Mouse (Mus musculus) testis, adult 2 months (tissue): ENCODE data around the gene Tef. TPM values are rescaled to one million over a fixed set of nuclear protein-coding genes. Genes with fewer than 3 reads are reported as not detected.
A peak's percentile ranks its signal among the peaks of the same experiment; 100 is the strongest.

Experiments
- H3K27ac ChIP-seq: fragments of 200-500 bp; 2 replicates; pipeline ENCODE4 v1.5.1; 2012; ENCODE audit warnings: low read depth, low read length; ENCODE audit not compliant: control insufficient read depth, insufficient read depth
- H3K27me3 ChIP-seq: fragments of 200-500 bp; 2 replicates; pipeline ENCODE4 v1.6.1; 2012; ENCODE audit warnings: mild to moderate bottlenecking, low read length, moderate library complexity; ENCODE audit not compliant: control insufficient read depth, insufficient read depth
- H3K36me3 ChIP-seq: fragments of 200-500 bp; 2 replicates; pipeline ENCODE4 v1.6.1; 2012; ENCODE audit warnings: mild to moderate bottlenecking, low read length; ENCODE audit not compliant: control insufficient read depth, insufficient read depth
- H3K4me1 ChIP-seq: fragments of 200-500 bp; 2 replicates; pipeline ENCODE4 v1.6.1; 2012; ENCODE audit warnings: low read length; ENCODE audit not compliant: control insufficient read depth, insufficient read depth
- H3K4me3 ChIP-seq: fragments of 200-500 bp; 2 replicates; pipeline ENCODE4 v1.5.1; 2012; ENCODE audit warnings: low read depth, mild to moderate bottlenecking, low read length, moderate library complexity, mixed read lengths; ENCODE audit not compliant: control insufficient read depth
- CTCF ChIP-seq: fragments of 200-500 bp; IDR thresholded peaks from 2 replicates; pipeline ENCODE4 v1.5.1; 2012; ENCODE audit warnings: low read depth, mild to moderate bottlenecking, inconsistent platforms, low read length, moderate library complexity; ENCODE audit not compliant: control insufficient read depth, insufficient read depth, insufficient replicate concordance
- POLR2A ChIP-seq: fragments of 200-500 bp; IDR thresholded peaks from 2 replicates; pipeline ENCODE4 v1.6.1; 2012; ENCODE audit warnings: low read depth, mild to moderate bottlenecking, inconsistent platforms, low read length, moderate library complexity; ENCODE audit not compliant: control insufficient read depth
- polyA plus RNA-seq: library from polyadenylated mRNA; depleted of rRNA; stranded (reverse); fragments of >200 nt; gene quantifications from 2 replicates; pipeline ENCODE4 v1.2.3, GENCODE M21; 2012

The Tef gene
- polyA plus RNA-seq, 1 experiment, result 36.1 TPM

- Histone ChIP-seq H3K36me3 (no peaks in the 10 kb centered on the region), H3K4me1 (peaks cover 29% of the 10 kb centered on the region), H3K27me3 (no peaks in the 10 kb centered on the region), H3K4me3 (peak overlapping the region; percentile 93), H3K27ac (peak overlapping the region; percentile 56)
- TF ChIP-seq POLR2A (0 out of 2 replicates have a peak, but pooled peaks have one; percentile 27), CTCF (no peak)
Measured at GRCm38 (mm10) chr15:81856030-81856790, 54.0 kb downstream of the Tef start.

DNA sequence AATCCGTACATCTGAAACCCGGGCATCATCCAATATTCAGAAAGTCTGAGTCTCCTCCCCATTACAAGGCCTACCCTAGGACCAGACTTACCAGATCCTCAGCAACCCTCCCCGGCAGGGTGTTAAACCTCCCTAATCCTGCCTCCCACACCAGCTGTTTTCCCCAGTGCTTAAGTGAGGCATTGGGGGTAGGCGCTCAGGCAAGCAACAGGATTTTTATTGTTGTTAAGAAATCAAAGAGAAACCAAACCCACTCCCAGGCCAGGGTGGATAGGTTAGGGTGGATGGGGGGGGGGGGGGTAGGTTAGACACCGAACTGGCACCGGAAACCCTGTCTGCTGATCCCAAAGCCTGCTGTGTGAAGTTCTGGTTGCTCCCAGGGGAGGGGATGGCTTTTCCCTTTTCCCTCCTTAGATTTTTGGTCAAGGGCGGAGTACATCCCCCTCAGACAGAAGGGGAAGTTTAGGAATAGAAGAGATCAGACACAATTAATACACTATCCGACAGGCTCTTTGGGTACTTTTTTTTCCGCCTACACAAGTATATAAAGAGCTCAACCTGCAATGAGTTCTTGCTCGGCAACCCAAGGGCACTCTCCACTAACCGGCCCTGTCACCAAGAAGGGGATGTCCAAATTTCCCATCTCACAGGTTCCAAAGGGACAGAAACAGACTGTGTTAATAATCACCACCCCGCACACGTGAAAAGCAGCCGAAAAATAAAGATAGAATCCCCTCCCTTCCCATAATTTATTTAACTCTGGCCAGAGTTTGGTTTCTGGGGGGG is 54.9 kb downstream of the Tef start:
- TF ChIP-seq CTCF (no peak), POLR2A (no peak)
- Histone ChIP-seq H3K4me3 (peak overlapping the region; percentile 93), H3K27me3 (no peaks in the 10 kb centered on the region), H3K27ac (peak overlapping the region; percentile 92), H3K36me3 (no peaks in the 10 kb centered on the region), H3K4me1 (peaks cover 29% of the 10 kb centered on the region)

- peak overlapping the region; percentile 92 for H3K27ac ChIP-seq
- peak overlapping the region; percentile 93 for H3K4me3 ChIP-seq
- H3K36me3 ChIP-seq, result no peaks in the 10 kb centered on the region
- peaks cover 29% of the 10 kb centered on the region for H3K4me1 ChIP-seq
- TF ChIP-seq CTCF, result no peak
- TF ChIP-seq POLR2A, result no peak
- H3K27me3 ChIP-seq, result no peaks in the 10 kb centered on the region
Measured at GRCm38 (mm10) chr15:81857724-81858116, 55.5 kb downstream of the Tef start.

DNA sequence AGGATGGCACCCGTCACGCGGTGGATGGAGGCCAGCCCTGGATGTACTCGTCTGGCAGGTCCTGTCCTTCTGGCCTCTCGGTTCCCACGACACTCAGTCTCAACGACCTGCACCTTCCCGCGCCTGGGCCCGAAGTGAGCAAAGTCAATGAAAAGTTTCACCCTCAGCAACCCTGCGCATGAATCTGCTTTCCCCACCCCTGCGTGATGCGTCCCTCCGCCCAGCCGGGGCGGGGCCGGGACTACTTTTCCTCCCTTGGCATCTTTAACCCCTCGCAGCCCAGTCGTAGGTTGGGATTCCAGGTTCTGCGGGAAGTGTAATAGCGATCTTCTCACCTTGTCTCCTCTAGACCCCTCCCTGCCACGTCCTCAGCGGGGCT is 55.9 kb downstream of the Tef start:
- no peaks in the 10 kb centered on the region for H3K27me3 ChIP-seq
- no peaks in the 10 kb centered on the region for H3K36me3 ChIP-seq
- peak overlapping the region; percentile 93 for H3K4me3 ChIP-seq
- peak overlapping the region; percentile 99 for H3K27ac ChIP-seq
- peak; percentile 99 for TF ChIP-seq POLR2A
- 0 out of 2 replicates have a peak, but pooled peaks have one; percentile 12 for TF ChIP-seq CTCF
- peaks cover 29% of the 10 kb centered on the region for H3K4me1 ChIP-seq

- no peak; the same call in 1 of the 2 replicates for TF ChIP-seq POLR2A
- no peak for TF ChIP-seq CTCF
Measured at GRCm38 (mm10) chr15:81858517-81859329, 56.5 kb downstream of the Tef start, which contains the start of gene Tob2. Gene Tob2, minus strand, starts transcription at chr15:81858796.

GRCm38 (mm10) chr15:81859330-81860255 is 57.4 kb downstream of the Tef start:
- H3K4me1 ChIP-seq, result peaks cover 29% of the 10 kb centered on the region
- TF ChIP-seq CTCF, result no peak
- TF ChIP-seq POLR2A, result no peak
- no peaks in the 10 kb centered on the region for H3K36me3 ChIP-seq
- H3K27ac ChIP-seq, result peak overlapping the region; percentile 99
- H3K4me3 ChIP-seq, result peak overlapping the region; percentile 93
- H3K27me3 ChIP-seq, result no peaks in the 10 kb centered on the region

More at GRCm38 (mm10) chr15:81858517-81859329, 56.5 kb downstream of the Tef start, which contains the start of gene Tob2:
- peak within 1 kb of the TSS; percentile 93 for H3K4me3 ChIP-seq
- H3K27me3 ChIP-seq, result no peaks in the 10 kb centered on the region
- no peaks in the 10 kb centered on the region for H3K36me3 ChIP-seq
- peaks cover 29% of the 10 kb centered on the region for H3K4me1 ChIP-seq
- peak within 1 kb of the TSS; percentile 99 for H3K27ac ChIP-seq
